Mouse (Mus musculus) MEL (cell line): ENCODE measurements around the gene Pold4. TPM values are rescaled to one million over a fixed set of nuclear protein-coding genes. Genes with fewer than 3 reads are reported as not detected.

ENCODE experiments used
- DNase-seq: peaks from one replicate; pipeline ENCODE4 v3.0.0; 2011; ENCODE audit warnings: low read depth, low spot score
- H3K27ac ChIP-seq: 2 replicates; pipeline ENCODE4 v1.5.1; 2012; ENCODE audit warnings: low read depth, mild to moderate bottlenecking, control low read depth, low read length, moderate library complexity; ENCODE audit not compliant: control insufficient read depth
- H3K27me3 ChIP-seq, 2 experiments: fragments of 150-350 bp in 1 of 2; sonication (generic) in 1 of 2; 2 replicates each; pipeline ENCODE4 v1.6.1; 2012; ENCODE audit warnings: low read length in 2 of 2, mild to moderate bottlenecking in 2 of 2, improper control_type of control experiment in 1 of 2, moderate library complexity in 1 of 2; ENCODE audit not compliant: insufficient read depth in 2 of 2, control insufficient read depth in 1 of 2
- H3K36me3 ChIP-seq, 2 experiments: 2 replicates each; pipeline ENCODE4 v1.6.1; 2012 to 2014; ENCODE audit warnings: low read length in 2 of 2, improper control_type of control experiment in 1 of 2, inconsistent platforms in 1 of 2, mild to moderate bottlenecking in 1 of 2; ENCODE audit not compliant: insufficient read depth in 2 of 2, control insufficient read depth in 1 of 2
- H3K4me1 ChIP-seq, 2 experiments: fragments of 150-350 bp in 1 of 2; sonication (generic) in 1 of 2; 2 replicates each; pipeline ENCODE4 v1.6.1; 2012; ENCODE audit warnings: low read length in 2 of 2, improper control_type of control experiment in 1 of 2, mild to moderate bottlenecking in 1 of 2; ENCODE audit not compliant: insufficient read depth in 2 of 2, control insufficient read depth in 1 of 2
- H3K4me3 ChIP-seq, 2 experiments: fragments of 150-350 bp in 1 of 2; sonication (generic) in 1 of 2; 2 replicates each; pipeline ENCODE4 v1.5.1; 2012; ENCODE audit warnings: low read depth in 2 of 2, low read length in 2 of 2, mild to moderate bottlenecking in 2 of 2, moderate library complexity in 2 of 2, control low read depth in 1 of 2, improper control_type of control experiment in 1 of 2; ENCODE audit not compliant: control insufficient read depth in 1 of 2, insufficient read depth in 1 of 2
- H3K79me2 ChIP-seq: 2 replicates; pipeline ENCODE4 v1.6.1; 2012; ENCODE audit warnings: mild to moderate bottlenecking, low read length, moderate library complexity; ENCODE audit not compliant: control insufficient read depth, poor library complexity, insufficient read depth
- H3K9ac ChIP-seq: 2 replicates; pipeline ENCODE4 v1.6.1; 2012; ENCODE audit warnings: low read depth, mild to moderate bottlenecking, control low read depth, low read length, moderate library complexity; ENCODE audit not compliant: control insufficient read depth, poor library complexity, severe bottlenecking
- H3K9me3 ChIP-seq: fragments of 150-350 bp; sonication (generic); replicated peaks from 2 replicates; pipeline ENCODE4 v1.6.1; 2012; ENCODE audit warnings: mild to moderate bottlenecking, low read length, improper control_type of control experiment, moderate library complexity; ENCODE audit not compliant: insufficient read depth
- BHLHE40 ChIP-seq: IDR thresholded peaks from 2 replicates; pipeline ENCODE4 v1.6.1; 2012; ENCODE audit warnings: low read depth, mild to moderate bottlenecking, inconsistent platforms, low read length, improper control_type of control experiment, borderline replicate concordance
- CHD1 ChIP-seq: IDR thresholded peaks from 2 replicates; pipeline ENCODE4 v1.6.1; 2012; ENCODE audit warnings: low read depth, mild to moderate bottlenecking, inconsistent platforms, low read length, improper control_type of control experiment
- CHD2 ChIP-seq: IDR thresholded peaks from 2 replicates; pipeline ENCODE4 v1.6.1; 2011; ENCODE audit warnings: low read length, improper control_type of control experiment
- ELF1 ChIP-seq: IDR thresholded peaks from 2 replicates; pipeline ENCODE4 v1.6.1; 2014; ENCODE audit warnings: low read depth, mild to moderate bottlenecking, inconsistent platforms, low read length, improper control_type of control experiment, moderate library complexity
- ETS1 ChIP-seq: IDR thresholded peaks from 2 replicates; pipeline ENCODE4 v1.6.1; 2012; ENCODE audit warnings: low read depth, mild to moderate bottlenecking, inconsistent platforms, low read length, improper control_type of control experiment, moderate library complexity
- GABPA ChIP-seq: IDR thresholded peaks from 2 replicates; pipeline ENCODE4 v1.6.1; 2012; ENCODE audit warnings: low read depth, mild to moderate bottlenecking, inconsistent platforms, low read length, improper control_type of control experiment, moderate library complexity
- HCFC1 ChIP-seq: IDR thresholded peaks from 2 replicates; pipeline ENCODE4 v1.6.1; 2012; ENCODE audit warnings: low read depth, mild to moderate bottlenecking, inconsistent platforms, low read length, improper control_type of control experiment, moderate library complexity
- JUND ChIP-seq: IDR thresholded peaks from 2 replicates; pipeline ENCODE4 v1.6.1; 2011; ENCODE audit warnings: low read depth, mild to moderate bottlenecking, improper control_type of control experiment, low read length
- KAT2A ChIP-seq: conservative IDR thresholded peaks from 2 replicates; pipeline ENCODE4 v1.6.1; 2012; ENCODE audit warnings: low read depth, low read length, improper control_type of control experiment, inconsistent platforms
- MAFK ChIP-seq: IDR thresholded peaks from 2 replicates; pipeline ENCODE4 v1.6.1; 2011; ENCODE audit warnings: low read depth, mild to moderate bottlenecking, low read length, improper control_type of control experiment, borderline replicate concordance
- MAX ChIP-seq: IDR thresholded peaks from 2 replicates; pipeline ENCODE4 v1.6.1; 2011; ENCODE audit warnings: low read length, improper control_type of control experiment
- MAZ ChIP-seq: IDR thresholded peaks from 2 replicates; pipeline ENCODE4 v1.6.1; 2012; ENCODE audit warnings: low read depth, mild to moderate bottlenecking, inconsistent platforms, low read length, improper control_type of control experiment
- MEF2A ChIP-seq: IDR thresholded peaks from 2 replicates; pipeline ENCODE4 v1.6.1; 2014; ENCODE audit warnings: low read depth, mild to moderate bottlenecking, inconsistent platforms, low read length, improper control_type of control experiment; ENCODE audit not compliant: poor library complexity, insufficient replicate concordance, severe bottlenecking; ENCODE audit errors: extremely low read depth
- MXI1 ChIP-seq: IDR thresholded peaks from 2 replicates; pipeline ENCODE4 v1.6.1; 2011; ENCODE audit warnings: mild to moderate bottlenecking, low read depth, low read length, improper control_type of control experiment
- MYC ChIP-seq: IDR thresholded peaks from 2 replicates; pipeline ENCODE4 v1.6.1; 2011; ENCODE audit warnings: low read depth, mild to moderate bottlenecking, low read length, improper control_type of control experiment, moderate library complexity
- NRF1 ChIP-seq: IDR thresholded peaks from 2 replicates; pipeline ENCODE4 v1.6.1; 2014; ENCODE audit warnings: low read depth, mild to moderate bottlenecking, inconsistent platforms, low read length, improper control_type of control experiment, moderate library complexity; ENCODE audit not compliant: poor library complexity, insufficient read depth, severe bottlenecking
- POLR2AphosphoS2 ChIP-seq: IDR thresholded peaks from 2 replicates; pipeline ENCODE4 v1.6.1; 2011; ENCODE audit warnings: low read length, improper control_type of control experiment
- POLR2AphosphoS5 ChIP-seq: IDR thresholded peaks from 2 replicates; pipeline ENCODE4 v1.6.1; 2012; ENCODE audit warnings: low read depth, borderline replicate concordance, mild to moderate bottlenecking, inconsistent platforms, low read length, moderate library complexity, mixed read lengths
- RAD21 ChIP-seq: IDR thresholded peaks from 2 replicates; pipeline ENCODE4 v1.6.1; 2011; ENCODE audit warnings: mild to moderate bottlenecking, low read depth, low read length, improper control_type of control experiment
- SIN3A ChIP-seq: IDR thresholded peaks from 2 replicates; pipeline ENCODE4 v1.6.1; 2012; ENCODE audit warnings: low read length, improper control_type of control experiment, inconsistent platforms
- SMC3 ChIP-seq: IDR thresholded peaks from 2 replicates; pipeline ENCODE4 v1.6.1; 2011; ENCODE audit warnings: low read depth, low read length, improper control_type of control experiment
- TAL1 ChIP-seq: IDR thresholded peaks from 2 replicates; pipeline ENCODE4 v1.6.1; 2012; ENCODE audit warnings: mild to moderate bottlenecking, inconsistent platforms, low read length, moderate library complexity, mixed read lengths
- TBP ChIP-seq: IDR thresholded peaks from 2 replicates; pipeline ENCODE4 v1.8.0; 2011; ENCODE audit warnings: low read depth, low read length, improper control_type of control experiment
- TCF12 ChIP-seq: IDR thresholded peaks from 2 replicates; pipeline ENCODE4 v1.6.1; 2014; ENCODE audit warnings: low read depth, mild to moderate bottlenecking, inconsistent platforms, low read length, improper control_type of control experiment, moderate library complexity
- UBTF ChIP-seq: IDR thresholded peaks from 2 replicates; pipeline ENCODE4 v1.6.1; 2012; ENCODE audit warnings: low read depth, mild to moderate bottlenecking, inconsistent platforms, low read length, improper control_type of control experiment, moderate library complexity, borderline replicate concordance; ENCODE audit not compliant: insufficient read depth
- USF1 ChIP-seq: IDR thresholded peaks from 2 replicates; pipeline ENCODE4 v1.6.1; 2014; ENCODE audit warnings: low read depth, mild to moderate bottlenecking, inconsistent platforms, low read length, improper control_type of control experiment, moderate library complexity
- USF2 ChIP-seq, 2 experiments: IDR thresholded peaks; 2 replicates each; pipeline ENCODE4 v1.6.1; 2011 to 2012; ENCODE audit warnings: improper control_type of control experiment in 2 of 2, low read length in 2 of 2, borderline replicate concordance in 1 of 2, inconsistent platforms in 1 of 2, low read depth in 1 of 2, mild to moderate bottlenecking in 1 of 2; ENCODE audit not compliant: insufficient read depth in 1 of 2
- ZC3H11A ChIP-seq: IDR thresholded peaks from 2 replicates; pipeline ENCODE4 v1.6.1; 2012; ENCODE audit warnings: low read depth, mild to moderate bottlenecking, inconsistent platforms, low read length, improper control_type of control experiment
- ZNF384 ChIP-seq: IDR thresholded peaks from 2 replicates; pipeline ENCODE4 v1.6.1; 2012; ENCODE audit warnings: low read depth, mild to moderate bottlenecking, inconsistent platforms, low read length, improper control_type of control experiment
- polyA plus RNA-seq, 2 experiments: library from polyadenylated mRNA; stranded (reverse) in 1 of 2; unstranded in 1 of 2; fragments of >175 nt in 1 of 2; fragments of >200 nt in 1 of 2; gene quantifications; 2 replicates each; pipeline versions ENCODE4 v1.2.1 to v1.2.4; 2012; ENCODE audit warnings: low replicate concordance in 2 of 2, low read depth in 1 of 2; ENCODE audit not compliant: insufficient read length in 2 of 2, insufficient read depth in 1 of 2, missing spikeins in 1 of 2
- total RNA-seq: library from RNA; depleted of rRNA; stranded (reverse); fragments of 300-350 nt; gene quantifications from 2 replicates; pipeline ENCODE4 v1.2.3, GENCODE M21; 2012

Pold4 gene
- total and polyA plus RNA-seq, 3 experiments: 18.5 to 40.4 TPM; not detected in 1

DNA sequence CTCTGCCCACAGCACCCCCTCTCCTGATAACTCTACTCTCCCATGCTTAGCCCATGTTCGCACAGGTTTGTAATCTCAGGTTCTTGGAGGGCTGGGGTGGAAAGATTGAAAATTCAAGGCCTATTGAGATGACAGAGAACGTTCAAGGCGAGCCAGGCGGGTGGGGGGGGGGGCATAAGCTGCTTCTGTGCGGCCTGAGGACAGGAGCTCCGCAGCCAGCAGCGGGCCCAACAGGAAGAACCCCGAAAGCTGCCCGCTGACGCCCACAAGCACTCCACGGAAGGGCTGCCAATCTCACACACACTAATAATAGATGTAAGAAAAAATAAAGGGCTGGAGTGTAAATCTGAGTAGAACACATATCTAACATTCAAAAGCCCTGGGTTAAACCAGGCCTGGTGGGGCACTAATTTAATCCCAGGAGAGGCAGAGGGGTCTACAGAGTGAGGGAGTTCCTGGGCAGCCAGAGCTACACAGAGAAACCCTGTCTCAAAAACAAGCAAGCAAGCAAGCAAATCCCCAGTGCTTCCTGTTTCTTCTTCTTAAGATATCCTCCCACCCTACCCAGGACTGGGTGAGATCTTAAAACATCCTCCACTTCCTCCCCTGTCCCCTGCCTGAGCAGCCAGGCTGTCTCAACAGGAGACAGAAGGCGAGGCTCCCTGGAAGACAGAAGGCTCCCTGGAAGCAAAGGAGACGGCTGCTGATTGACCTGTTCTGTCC is 27.9 kb upstream of the Pold4 start (continued):
- TF ChIP-seq POLR2AphosphoS5 (no peak), MAFK (no peak), SMC3 (no peak), GABPA (no peak), TCF12 (no peak), ELF1 (peak; percentile 50; the same call in 1 of the 2 replicates), ETS1 (peak; percentile 39; the same call in 1 of the 2 replicates), POLR2AphosphoS2 (no peak), SIN3A (peak; percentile 38; the same call in 1 of the 2 replicates), MYC (no peak), TBP (peak; percentile 79), MEF2A (no peak), JUND (no peak), MAZ (no peak), NRF1 (no peak), ZNF384 (no peak), MXI1 (0 out of 2 replicates have a peak, but pooled peaks have one; percentile 55), HCFC1 (peak; percentile 47; the same call in 1 of the 2 replicates), UBTF (no peak), KAT2A (no peak), CHD2 (no peak)

DNA sequence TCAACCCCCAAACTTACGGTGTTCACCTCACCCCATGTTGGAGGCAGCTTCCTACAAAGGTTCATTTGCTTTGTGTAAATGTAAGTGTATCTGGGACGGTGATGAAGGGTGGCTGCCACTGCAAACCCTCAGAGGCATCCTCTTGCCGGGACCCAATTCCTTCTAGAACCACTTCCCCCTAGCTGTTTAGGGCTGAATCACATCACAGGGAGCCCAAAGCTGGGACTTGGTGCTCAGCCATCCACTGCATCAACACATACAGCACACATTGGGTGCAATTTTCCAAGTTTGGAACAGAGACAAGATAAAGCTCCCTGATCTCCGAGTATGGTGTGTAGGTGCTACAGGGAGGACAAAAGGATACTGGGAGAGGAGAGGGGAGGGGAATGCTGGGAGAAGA is 26.8 kb upstream of the Pold4 start:
- no peak overlapping the region for H3K27ac ChIP-seq
- no peak overlapping the region for H3K9ac ChIP-seq
- H3K4me1 ChIP-seq: peaks cover 9 to 41% of the 10 kb centered on the region in 2 experiments
- H3K79me2 ChIP-seq: peaks cover 16% of the 10 kb centered on the region
- DNase-seq: no peak
- H3K9me3 ChIP-seq: no peaks in the 10 kb centered on the region
- no peaks in the 10 kb centered on the region for H3K27me3 ChIP-seq
- peaks cover 0 to 28% of the 10 kb centered on the region in 2 experiments; a peak in 2 of 4 replicates for H3K36me3 ChIP-seq
- TF ChIP-seq ELF1 (no peak), USF1 (no peak), TAL1 (no peak), USF2 (IDR thresholded peaks at IDR 0.05; ENCODE audit: borderline replicate concordance in 1 of 2, insufficient read depth in 1 of 2, low read depth in 1 of 2, low read length in 2 of 2) (no peak), RAD21 (no peak), MXI1 (no peak), GABPA (no peak), UBTF (no peak), BHLHE40 (no peak), MAX (no peak), NRF1 (no peak), ZC3H11A (no peak), MAZ (no peak), CHD1 (no peak)
- H3K4me3 ChIP-seq: no peak overlapping the region
